Mouse (Mus musculus): ENCODE measurements around the gene Reln. TPM values are rescaled to one million over a fixed set of nuclear protein-coding genes. Genes with fewer than 3 reads are reported as not detected.

The Reln gene
- polyA plus RNA-seq, 1 experiment from 2014 or later, result 2.1 TPM

DNA sequence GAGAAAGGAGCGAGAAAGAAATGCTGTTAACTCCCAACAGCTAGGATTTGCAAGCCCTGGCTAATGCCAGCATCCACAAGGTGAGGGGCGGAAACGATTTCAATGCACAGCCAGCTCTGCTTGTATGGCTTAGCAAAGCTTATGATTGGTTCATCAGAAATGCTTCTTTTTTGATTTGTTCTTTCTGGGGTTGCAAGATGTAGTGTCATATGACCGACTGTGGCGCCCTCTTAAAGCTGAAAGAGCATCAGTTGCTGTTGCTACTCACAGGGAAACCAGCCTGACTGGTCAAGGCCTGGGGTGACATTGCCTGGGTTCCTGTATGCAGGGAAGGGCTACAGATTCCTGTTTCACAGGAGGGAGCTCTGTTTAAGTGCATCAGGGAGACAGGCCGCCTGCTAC is 478.2 kb downstream of the Reln start:
- H3K4me1 ChIP-seq, result peaks cover 16% of the 10 kb centered on the region
- no peaks in the 10 kb centered on the region for H3K9me3 ChIP-seq
- H3K27ac ChIP-seq (replicated peaks), result no peak overlapping the region; the same call in 1 of the 2 replicates
- no peaks in the 10 kb centered on the region for H3K36me3 ChIP-seq (replicated peaks)
- DNase-seq (ENCODE audit: low spot score), result peak; percentile 47
- 8% methylated on average over 6 of the region's 6 CpGs for WGBS
- H3K27me3 ChIP-seq (replicated peaks; ENCODE audit: low read depth, poor library complexity, severe bottlenecking), result peaks cover 14% of the 10 kb centered on the region
- peak overlapping the region; percentile 49; the same call in 1 of the 2 replicates for H3K4me3 ChIP-seq

DNA sequence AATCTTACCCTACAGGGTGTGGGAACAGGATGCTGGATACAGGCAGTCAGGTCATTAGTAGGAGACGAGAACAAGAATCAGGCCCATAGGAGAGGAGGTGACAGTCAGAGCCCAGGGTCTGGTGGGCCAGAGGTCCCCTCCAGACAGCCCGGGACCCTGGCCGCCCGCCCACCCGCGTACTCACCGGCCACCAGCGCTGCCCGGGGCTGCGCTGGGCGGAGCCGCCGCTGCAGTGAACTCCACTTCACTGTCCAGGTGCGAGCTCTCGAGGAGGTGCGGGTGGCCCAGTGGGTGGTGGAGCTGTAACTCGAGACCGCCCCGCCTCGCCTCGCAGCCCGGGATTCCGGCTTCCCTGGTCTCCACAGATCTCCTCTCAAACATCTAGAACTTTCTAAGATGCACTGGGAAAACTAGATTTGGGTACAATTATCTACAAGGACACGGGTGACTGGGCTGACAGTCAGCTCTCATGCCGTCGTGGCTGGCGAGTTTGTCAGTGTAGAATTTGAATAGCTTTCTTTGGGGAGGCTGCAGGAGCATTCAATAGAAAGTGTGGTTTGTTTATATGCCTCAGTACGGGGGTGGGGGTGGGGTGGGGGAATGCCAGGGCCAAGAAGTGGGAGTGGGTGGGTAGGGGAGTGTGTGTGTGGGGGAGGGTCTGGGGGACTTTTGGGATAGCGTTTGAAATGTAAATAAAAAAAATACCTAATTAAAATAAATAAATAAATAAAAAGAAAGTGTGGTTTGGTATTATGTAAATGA is 479.0 kb downstream of the Reln start, which contains the start of gene Slc26a5:
Slc26a5 (minus strand) TSS at position 259 of the 762 bp plus-strand sequence.
- Histone ChIP-seq H3K4me3 (peak within 1 kb of the TSS; percentile 49), H3K27me3 (replicated peaks; ENCODE audit: low read depth, poor library complexity, severe bottlenecking) (peaks cover 14% of the 10 kb centered on the region), H3K9me3 (no peaks in the 10 kb centered on the region), H3K27ac (replicated peaks) (peak within 1 kb of the TSS; percentile 30; the same call in 1 of the 2 replicates), H3K4me1 (peaks cover 16% of the 10 kb centered on the region), H3K36me3 (replicated peaks) (no peaks in the 10 kb centered on the region)
- WGBS, result 2% methylated on average over 29 of the region's 29 CpGs
- DNase-seq (ENCODE audit: low spot score), result peak; percentile 74

DNA sequence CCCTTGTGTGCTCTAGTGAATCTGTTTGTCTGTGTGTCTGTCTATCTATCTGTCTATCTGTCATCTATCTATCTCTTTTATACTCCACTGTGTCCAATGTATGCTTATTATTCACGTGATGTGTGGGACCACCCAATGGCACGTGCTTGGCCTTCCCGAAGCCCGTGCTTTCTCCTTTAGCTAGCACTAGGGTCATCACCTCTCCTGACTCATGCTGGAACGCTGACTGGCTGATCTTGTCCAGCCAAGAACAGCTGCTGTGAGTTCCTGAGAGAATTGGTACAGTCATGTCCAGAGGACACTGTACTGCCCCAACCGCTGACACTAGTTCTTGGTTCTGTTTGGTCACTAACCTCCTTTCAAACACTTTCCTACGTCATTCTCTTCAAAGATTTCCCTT is 485.8 kb downstream of the Reln start:
- 90% methylated on average over 7 of the region's 7 CpGs for WGBS
- no peaks in the 10 kb centered on the region for H3K36me3 ChIP-seq (replicated peaks)
- H3K4me3 ChIP-seq, result no peak overlapping the region
- no peak for DNase-seq (ENCODE audit: low spot score)
- H3K27ac ChIP-seq (replicated peaks), result no peak overlapping the region
- H3K4me1 ChIP-seq, result no peaks in the 10 kb centered on the region
- no peaks in the 10 kb centered on the region for H3K9me3 ChIP-seq
- H3K27me3 ChIP-seq (replicated peaks; ENCODE audit: low read depth, poor library complexity, severe bottlenecking), result no peaks in the 10 kb centered on the region

DNA sequence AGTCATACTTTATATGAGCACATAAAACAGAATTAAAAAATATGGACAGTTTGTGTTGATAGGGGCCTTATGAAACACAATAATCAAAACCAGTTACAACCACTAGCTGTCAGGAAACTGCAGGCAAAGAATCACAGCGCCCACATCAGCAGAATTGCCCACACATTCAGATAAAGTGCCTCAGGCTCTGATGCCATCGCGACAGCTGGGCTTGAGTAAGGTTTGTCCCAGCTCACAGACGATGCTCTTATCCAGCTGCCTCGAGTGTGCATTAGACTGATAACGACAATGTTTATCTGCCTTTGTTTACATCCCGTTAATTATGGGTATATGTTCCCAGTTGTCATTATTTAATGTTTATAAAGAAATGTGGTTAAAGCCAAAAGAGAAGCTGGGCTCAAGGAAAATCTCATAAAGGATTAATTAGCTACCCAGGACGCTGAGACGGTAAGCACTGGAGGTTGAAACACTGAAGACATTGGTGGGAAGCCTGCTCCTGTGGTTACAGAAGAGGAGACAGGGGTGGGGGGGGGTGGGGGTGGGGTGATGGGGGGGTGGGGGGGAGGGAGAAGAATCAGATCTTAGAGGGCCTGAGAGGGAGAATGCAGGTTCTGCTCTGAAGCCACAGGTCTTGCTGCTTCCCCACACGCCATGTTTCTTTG is 492.7 kb downstream of the Reln start:
- no peaks in the 10 kb centered on the region for H3K4me1 ChIP-seq
- no peaks in the 10 kb centered on the region for H3K9me3 ChIP-seq
- no peak for DNase-seq (ENCODE audit: low spot score)
- no peak overlapping the region for H3K4me3 ChIP-seq
- no peaks in the 10 kb centered on the region for H3K27me3 ChIP-seq (replicated peaks; ENCODE audit: low read depth, poor library complexity, severe bottlenecking)
- no peak overlapping the region for H3K27ac ChIP-seq (replicated peaks)
- 54% methylated on average over 10 of the region's 10 CpGs for WGBS
- H3K36me3 ChIP-seq (replicated peaks), result no peaks in the 10 kb centered on the region

DNA sequence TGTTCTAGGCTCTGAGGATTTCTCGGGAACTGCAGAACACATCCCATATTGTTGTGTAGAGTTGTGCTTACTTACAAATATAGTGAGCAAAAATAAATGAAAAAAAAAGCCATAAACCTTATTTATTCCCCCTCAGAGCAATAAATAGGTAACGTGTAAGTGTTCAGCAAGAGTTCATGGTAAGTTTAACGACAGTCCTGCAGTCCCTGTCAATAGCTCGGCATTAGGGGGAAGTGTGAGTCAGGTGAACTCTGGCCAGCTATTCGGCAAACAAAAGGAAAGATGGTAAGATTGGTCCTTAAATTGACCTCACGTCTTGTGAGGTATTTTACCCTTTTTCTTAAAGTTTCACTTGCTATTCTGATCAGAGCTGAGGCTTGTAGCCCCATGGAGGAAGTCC is 497.1 kb downstream of the Reln start:
- H3K36me3 ChIP-seq (replicated peaks), result no peaks in the 10 kb centered on the region
- no peak overlapping the region for H3K4me3 ChIP-seq
- H3K27ac ChIP-seq (replicated peaks), result no peak overlapping the region
- no peaks in the 10 kb centered on the region for H3K4me1 ChIP-seq
- H3K9me3 ChIP-seq, result no peaks in the 10 kb centered on the region
- H3K27me3 ChIP-seq (replicated peaks; ENCODE audit: low read depth, poor library complexity, severe bottlenecking), result no peaks in the 10 kb centered on the region
- DNase-seq (ENCODE audit: low spot score), result no peak
- WGBS, result 82% methylated on average over 6 of the region's 6 CpGs

DNA sequence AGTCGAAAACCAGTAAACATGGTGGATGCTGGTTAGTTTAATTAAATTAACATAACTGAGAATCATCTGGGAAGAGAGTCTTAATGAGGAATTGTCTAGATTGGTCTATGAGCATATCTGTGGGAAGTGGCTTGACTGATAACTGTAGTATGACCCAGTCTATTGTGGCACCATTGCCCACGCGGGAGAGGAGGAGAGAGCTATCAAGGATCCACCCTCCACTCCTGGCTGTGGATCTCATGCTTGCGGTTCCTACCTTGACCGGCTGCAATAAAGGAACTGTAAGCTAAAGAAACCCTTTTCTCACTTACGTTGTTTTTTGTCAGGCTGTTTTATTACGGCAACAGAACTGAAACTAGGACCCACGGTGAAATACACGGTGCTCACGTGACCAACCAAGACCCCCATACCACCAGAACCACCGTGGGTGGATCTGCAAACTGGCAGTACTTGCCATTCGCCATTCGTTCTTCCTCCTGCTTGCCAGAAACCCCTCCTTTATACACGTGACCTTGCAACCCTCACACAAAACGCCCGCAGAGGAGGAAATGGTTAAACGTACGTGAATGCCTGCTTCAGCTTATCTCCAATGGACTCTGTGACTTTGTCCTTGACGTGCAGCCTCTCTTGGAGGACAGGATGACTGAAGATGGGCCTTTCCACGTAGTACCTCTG is 497.7 kb downstream of the Reln start:
- Histone ChIP-seq H3K9me3 (no peaks in the 10 kb centered on the region), H3K4me3 (no peak overlapping the region), H3K36me3 (replicated peaks) (no peaks in the 10 kb centered on the region), H3K4me1 (no peaks in the 10 kb centered on the region), H3K27ac (replicated peaks) (no peak overlapping the region), H3K27me3 (replicated peaks; ENCODE audit: low read depth, poor library complexity, severe bottlenecking) (no peaks in the 10 kb centered on the region)
- no peak for DNase-seq (ENCODE audit: low spot score)
- WGBS, result 86% methylated on average over 20 of the region's 20 CpGs

DNA sequence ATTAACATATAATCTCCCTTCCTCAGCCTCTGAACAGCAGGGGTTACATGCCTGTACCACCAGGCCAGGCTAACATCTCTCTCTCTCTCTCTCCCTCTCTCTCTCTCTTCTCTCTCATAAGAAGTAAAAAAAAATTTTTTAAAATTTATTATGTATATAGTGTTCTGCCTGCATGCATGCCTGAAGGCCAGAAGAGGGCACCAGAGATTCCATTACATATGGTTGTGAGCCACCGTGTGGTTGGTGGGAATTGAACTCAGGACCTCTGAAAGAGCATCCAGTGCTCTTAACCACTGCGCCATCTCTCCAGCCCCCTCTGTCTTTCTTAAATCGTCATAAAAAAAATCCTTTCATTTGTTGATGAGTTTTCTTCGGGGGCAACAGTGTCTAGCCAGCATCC is 499.8 kb downstream of the Reln start:
- Histone ChIP-seq H3K4me1 (no peaks in the 10 kb centered on the region), H3K27ac (replicated peaks) (no peak overlapping the region), H3K9me3 (no peaks in the 10 kb centered on the region), H3K27me3 (replicated peaks; ENCODE audit: low read depth, poor library complexity, severe bottlenecking) (no peaks in the 10 kb centered on the region), H3K4me3 (no peak overlapping the region), H3K36me3 (replicated peaks) (no peaks in the 10 kb centered on the region)
- 71% methylated on average over 4 of the region's 4 CpGs for WGBS
- no peak for DNase-seq (ENCODE audit: low spot score)

Other genes with a start within 250 kb of the Reln start
- gene Orc5, start 205.7 kb upstream of the Reln start, polyA plus RNA-seq (2016; fragmentation: Nextera tagmentation; extraction: Ambion mirVana), result 50.1 and 50.7 TPM in 2 replicates

Data from embryonic facial prominence, embryonic 10.5 days (tissue).